Mouse (Mus musculus) hindbrain, embryonic 10.5 days (tissue): ENCODE results near the gene Apold1. TPM values are rescaled to one million over a fixed set of nuclear protein-coding genes. Genes with fewer than 3 reads are reported as not detected.

ENCODE experiments used
- DNase-seq: peaks from one replicate; pipeline ENCODE4 v3.0.0-alpha.2; 2017; ENCODE audit warnings: low spot score
- H3K27ac ChIP-seq: fragments of 300-500 bp; sonication (generic); 2 replicates; pipeline ENCODE4 v1.5.1; 2016; ENCODE audit warnings: mild to moderate bottlenecking, moderate library complexity
- H3K27me3 ChIP-seq: fragments of 300-500 bp; sonication (generic); 2 replicates; pipeline ENCODE4 v1.6.1; 2016; ENCODE audit warnings: mild to moderate bottlenecking; ENCODE audit not compliant: poor library complexity, insufficient read depth, severe bottlenecking
- H3K36me3 ChIP-seq: fragments of 300-500 bp; sonication (generic); 2 replicates; pipeline ENCODE4 v1.6.1; 2016; ENCODE audit warnings: mild to moderate bottlenecking, moderate library complexity
- H3K4me1 ChIP-seq: fragments of 300-500 bp; sonication (generic); replicated peaks from 2 replicates; pipeline ENCODE4 v1.6.1; 2016; ENCODE audit warnings: mild to moderate bottlenecking
- H3K4me3 ChIP-seq: fragments of 300-500 bp; sonication (generic); 2 replicates; pipeline ENCODE4 v1.5.1; 2016; ENCODE audit warnings: mild to moderate bottlenecking, moderate library complexity
- H3K9me3 ChIP-seq: fragments of 300-500 bp; sonication (generic); 2 replicates; pipeline ENCODE4 v1.6.1; 2016; ENCODE audit warnings: mild to moderate bottlenecking, moderate library complexity
- WGBS: fragments of 180-500 bp; shearing (Covaris S2); methylation state at CpG from one replicate; pipeline ENCODE4 v1.1.7; 2016; 5-methylcytosine and 5-hydroxymethylcytosine counted together
- polyA plus RNA-seq: library from polyadenylated mRNA; unstranded; fragments of >200 nt; fragmentation: Nextera tagmentation; extraction: Ambion mirVana; gene quantifications from 2 replicates; pipeline ENCODE4 v1.2.1, GENCODE M21; 2016

Gene Apold1
- polyA plus RNA-seq, 1 experiment from 2014 or later = 2.7 TPM

GRCm38 (mm10) chr6:134988377-134988776 lies 6.9 kb downstream of the Apold1 start:
- 86% methylated on average over 9 of the region's 9 CpGs for WGBS
- no peaks in the 10 kb centered on the region for H3K9me3 ChIP-seq
- no peak for DNase-seq
- H3K27me3 ChIP-seq = peaks cover 9% of the 10 kb centered on the region; the same call in 1 of the 2 replicates
- peaks cover 15% of the 10 kb centered on the region for H3K4me1 ChIP-seq
- no peaks in the 10 kb centered on the region for H3K36me3 ChIP-seq
- no peak overlapping the region for H3K4me3 ChIP-seq
- H3K27ac ChIP-seq = no peak overlapping the region

GRCm38 (mm10) chr6:134990674-134991073 lies 9.2 kb downstream of the Apold1 start:
- H3K36me3 ChIP-seq = no peaks in the 10 kb centered on the region
- H3K9me3 ChIP-seq = no peaks in the 10 kb centered on the region
- H3K27me3 ChIP-seq = no peaks in the 10 kb centered on the region
- H3K27ac ChIP-seq = no peak overlapping the region
- H3K4me1 ChIP-seq = no peaks in the 10 kb centered on the region
- no peak overlapping the region for H3K4me3 ChIP-seq
- 92% methylated on average over 6 of the region's 6 CpGs for WGBS
- DNase-seq = no peak

GRCm38 (mm10) chr6:134994031-134994651 lies 12.6 kb downstream of the Apold1 start:
- Histone ChIP-seq H3K36me3 (no peaks in the 10 kb centered on the region), H3K27me3 (no peaks in the 10 kb centered on the region), H3K4me1 (no peaks in the 10 kb centered on the region), H3K9me3 (no peaks in the 10 kb centered on the region), H3K4me3 (no peak overlapping the region), H3K27ac (no peak overlapping the region)
- DNase-seq = no peak
- WGBS = 75% methylated on average over 12 of the region's 12 CpGs

GRCm38 (mm10) chr6:134994985-134995384 lies 13.5 kb downstream of the Apold1 start:
- H3K36me3 ChIP-seq = no peaks in the 10 kb centered on the region
- no peak overlapping the region for H3K4me3 ChIP-seq
- DNase-seq = no peak
- 84% methylated on average over 8 of the region's 8 CpGs for WGBS
- H3K4me1 ChIP-seq = 0 out of 2 replicates have a peak, but pooled peaks cover 5% of the 10 kb centered on the region
- H3K9me3 ChIP-seq = no peaks in the 10 kb centered on the region
- H3K27me3 ChIP-seq = no peaks in the 10 kb centered on the region
- no peak overlapping the region for H3K27ac ChIP-seq

- Histone ChIP-seq H3K4me1 (0 out of 2 replicates have a peak, but pooled peaks cover 10% of the 10 kb centered on the region), H3K36me3 (no peaks in the 10 kb centered on the region), H3K27ac (no peak overlapping the region), H3K9me3 (no peaks in the 10 kb centered on the region), H3K27me3 (no peaks in the 10 kb centered on the region), H3K4me3 (no peak overlapping the region)
- no peak for DNase-seq
- 82% methylated on average over 2 of the region's 2 CpGs for WGBS
Measured at GRCm38 (mm10) chr6:134996918-134997317, 15.4 kb downstream of the Apold1 start.

- WGBS = 86% methylated on average over 8 of the region's 8 CpGs
- Histone ChIP-seq H3K4me1 (0 out of 2 replicates have a peak, but pooled peaks cover 10% of the 10 kb centered on the region), H3K27ac (no peak overlapping the region), H3K36me3 (no peaks in the 10 kb centered on the region), H3K4me3 (no peak overlapping the region), H3K27me3 (no peaks in the 10 kb centered on the region), H3K9me3 (no peaks in the 10 kb centered on the region)
- DNase-seq = no peak
Measured at GRCm38 (mm10) chr6:134998076-134998475, 16.6 kb downstream of the Apold1 start.

GRCm38 (mm10) chr6:134998781-134999180 lies 17.3 kb downstream of the Apold1 start:
- H3K9me3 ChIP-seq = no peaks in the 10 kb centered on the region
- H3K27ac ChIP-seq = no peak overlapping the region
- 75% methylated on average over 3 of the region's 3 CpGs for WGBS
- no peaks in the 10 kb centered on the region for H3K27me3 ChIP-seq
- DNase-seq = no peak
- 0 out of 2 replicates have a peak, but pooled peaks cover 10% of the 10 kb centered on the region for H3K4me1 ChIP-seq
- no peaks in the 10 kb centered on the region for H3K36me3 ChIP-seq
- no peak overlapping the region for H3K4me3 ChIP-seq

GRCm38 (mm10) chr6:135000272-135000671 lies 18.8 kb downstream of the Apold1 start:
- Histone ChIP-seq H3K4me3 (no peak overlapping the region), H3K4me1 (0 out of 2 replicates have a peak, but pooled peaks cover 10% of the 10 kb centered on the region), H3K9me3 (no peaks in the 10 kb centered on the region), H3K36me3 (no peaks in the 10 kb centered on the region), H3K27me3 (no peaks in the 10 kb centered on the region), H3K27ac (no peak overlapping the region)
- WGBS = 71% methylated on average over 4 of the region's 4 CpGs
- no peak for DNase-seq

- no peak overlapping the region for H3K27ac ChIP-seq
- H3K9me3 ChIP-seq = no peaks in the 10 kb centered on the region
- H3K4me3 ChIP-seq = no peak overlapping the region
- H3K4me1 ChIP-seq = 0 out of 2 replicates have a peak, but pooled peaks cover 10% of the 10 kb centered on the region
- WGBS = 87% methylated on average over 4 of the region's 4 CpGs
- no peak for DNase-seq
- H3K27me3 ChIP-seq = no peaks in the 10 kb centered on the region
- no peaks in the 10 kb centered on the region for H3K36me3 ChIP-seq
Measured at GRCm38 (mm10) chr6:135001991-135002390, 20.5 kb downstream of the Apold1 start.

GRCm38 (mm10) chr6:135006372-135006771 lies 24.9 kb downstream of the Apold1 start:
- DNase-seq = no peak
- H3K4me1 ChIP-seq = 0 out of 2 replicates have a peak, but pooled peaks cover 3% of the 10 kb centered on the region
- no peaks in the 10 kb centered on the region for H3K9me3 ChIP-seq
- H3K4me3 ChIP-seq = no peak overlapping the region
- H3K36me3 ChIP-seq = no peaks in the 10 kb centered on the region
- 94% methylated on average over 4 of the region's 4 CpGs for WGBS
- H3K27ac ChIP-seq = no peak overlapping the region
- no peaks in the 10 kb centered on the region for H3K27me3 ChIP-seq

GRCm38 (mm10) chr6:135011048-135011733 lies 29.7 kb downstream of the Apold1 start, which contains the start of gene Ddx47:
Ddx47 (plus strand) TSS chr6:135011612.
- Histone ChIP-seq H3K9me3 (no peaks in the 10 kb centered on the region), H3K36me3 (peaks cover 31% of the 10 kb centered on the region), H3K27me3 (no peaks in the 10 kb centered on the region), H3K27ac (peak within 1 kb of the TSS; percentile 87), H3K4me3 (peak within 1 kb of the TSS; percentile 84), H3K4me1 (peaks cover 9% of the 10 kb centered on the region)
- DNase-seq = peak; percentile 96
- 6% methylated on average over 19 of the region's 19 CpGs for WGBS

GRCm38 (mm10) chr6:135011734-135012116 lies 30.2 kb downstream of the Apold1 start:
- no peaks in the 10 kb centered on the region for H3K9me3 ChIP-seq
- H3K4me3 ChIP-seq = peak overlapping the region; percentile 84
- peaks cover 37% of the 10 kb centered on the region for H3K36me3 ChIP-seq
- no peaks in the 10 kb centered on the region for H3K27me3 ChIP-seq
- peak overlapping the region; percentile 87 for H3K27ac ChIP-seq
- H3K4me1 ChIP-seq = peaks cover 9% of the 10 kb centered on the region
- WGBS = 3% methylated on average over 14 of the region's 14 CpGs
- DNase-seq = no peak

GRCm38 (mm10) chr6:135017211-135017610 lies 35.7 kb downstream of the Apold1 start:
- WGBS = 93% methylated on average over 11 of the region's 11 CpGs
- H3K9me3 ChIP-seq = no peaks in the 10 kb centered on the region
- no peak overlapping the region for H3K4me3 ChIP-seq
- H3K36me3 ChIP-seq = peaks cover 92% of the 10 kb centered on the region
- no peaks in the 10 kb centered on the region for H3K27me3 ChIP-seq
- H3K27ac ChIP-seq = no peak overlapping the region
- no peak for DNase-seq
- H3K4me1 ChIP-seq = peaks cover 4% of the 10 kb centered on the region
